Mouse (Mus musculus): ENCODE measurements around the gene Bub3.

Gene Bub3

DNA sequence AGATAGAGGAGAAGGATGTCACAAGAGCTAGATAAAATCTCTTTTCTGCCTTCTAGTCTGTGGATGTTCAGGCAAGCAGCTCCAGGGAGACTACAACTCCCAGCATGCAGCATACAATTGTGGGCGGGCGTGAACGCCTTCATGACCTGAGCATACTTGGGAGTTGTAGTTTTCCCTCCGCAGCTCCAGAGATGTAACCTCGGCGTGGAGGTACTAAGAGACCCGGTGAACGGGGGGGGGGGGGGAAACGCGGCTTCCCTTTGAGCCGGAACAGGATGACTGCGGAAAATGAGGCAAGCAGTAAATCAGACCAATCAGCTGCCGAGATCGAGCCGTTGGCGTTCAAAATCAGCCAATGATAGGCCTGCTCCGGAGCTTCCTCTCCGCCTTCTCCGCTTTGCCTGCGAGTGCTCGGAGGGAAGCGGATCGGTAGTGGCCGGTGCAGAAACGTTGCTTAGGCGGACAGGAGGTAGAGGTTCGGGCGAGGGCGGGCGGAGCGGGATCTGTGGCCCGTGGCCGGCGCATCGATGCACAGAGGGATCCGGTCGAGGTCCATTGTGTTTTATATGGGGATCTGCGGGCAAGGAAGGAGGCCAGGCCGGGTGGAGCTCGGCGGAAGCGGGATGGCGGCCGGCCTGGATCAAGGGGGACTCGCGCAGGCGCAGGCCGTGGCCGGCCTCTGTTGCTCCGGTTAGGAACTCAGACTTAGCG, at the start of gene Bub3:
Gene Bub3, plus strand, starts transcription at position 237 of the 711 bp plus-strand sequence.
- DNase-seq (ENCODE audit: low read depth, low spot score): peak; percentile 96

DNA sequence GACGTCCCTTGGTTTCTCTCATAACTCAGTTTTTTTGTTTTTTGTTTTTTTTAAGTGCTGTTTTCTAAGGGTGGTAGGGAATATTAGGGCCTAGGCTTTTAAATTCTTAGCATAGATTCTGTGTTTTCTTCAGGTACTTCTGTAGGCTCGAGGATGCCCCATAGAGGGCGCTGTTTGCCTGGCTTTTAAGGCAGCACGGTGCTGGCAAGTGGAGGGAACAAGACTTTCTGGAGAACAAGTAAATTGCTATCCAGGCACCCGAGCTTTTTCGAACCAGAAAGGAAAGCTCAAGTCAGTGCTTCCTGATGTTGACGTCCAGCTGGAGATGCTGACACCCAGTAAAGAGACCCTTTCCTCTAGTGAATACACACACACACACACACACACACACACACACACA, 20.0 kb upstream of the Bub3 start:
- DNase-seq (ENCODE audit: low read depth, low spot score): peak; percentile 85

DNA sequence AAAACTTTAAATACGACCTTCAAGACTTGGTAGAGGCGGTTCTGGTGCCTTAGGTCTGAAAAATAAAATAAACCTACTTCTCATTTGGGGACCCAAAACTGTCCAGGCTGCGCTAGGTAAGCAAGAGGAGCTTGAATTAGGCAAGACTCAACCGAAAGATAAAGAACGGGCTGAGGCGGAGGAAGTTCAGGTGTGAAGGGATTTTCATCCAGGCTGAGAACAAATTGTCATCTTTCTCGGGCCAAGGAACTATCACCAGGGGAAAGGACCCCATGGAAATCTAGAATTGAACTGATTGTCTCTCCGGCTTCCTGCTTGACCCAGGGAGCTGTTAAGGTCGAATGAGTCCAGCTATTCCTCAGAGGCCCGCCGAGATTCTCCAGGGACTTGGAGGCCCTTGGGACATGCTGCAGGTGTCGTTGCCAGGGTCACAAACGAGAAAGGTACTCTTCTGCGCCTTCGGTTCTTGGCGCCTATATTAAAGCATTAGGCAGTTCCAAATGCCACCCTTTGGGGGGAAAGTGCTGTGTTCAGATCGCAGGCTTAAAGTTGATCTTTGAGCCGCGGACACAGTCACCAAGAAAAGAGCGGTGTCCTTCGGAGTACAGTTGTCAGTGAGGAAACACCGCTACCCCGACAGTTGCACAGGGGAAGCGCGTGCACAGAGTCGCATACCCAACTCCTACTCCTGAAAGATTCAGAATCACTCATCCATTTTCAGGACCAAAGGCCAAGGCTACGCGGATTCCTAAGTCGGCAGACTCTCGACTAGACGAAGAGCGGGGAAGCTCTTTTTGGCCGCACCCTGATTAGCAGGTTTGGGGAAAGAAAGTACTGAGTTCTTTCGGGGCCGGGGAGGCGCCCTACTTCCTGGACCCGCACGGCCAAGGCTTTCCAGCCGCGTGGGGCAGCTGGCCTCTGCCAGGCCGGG, 18.6 kb upstream of the Bub3 start:
- DNase-seq (ENCODE audit: low read depth, low spot score): no peak

DNA sequence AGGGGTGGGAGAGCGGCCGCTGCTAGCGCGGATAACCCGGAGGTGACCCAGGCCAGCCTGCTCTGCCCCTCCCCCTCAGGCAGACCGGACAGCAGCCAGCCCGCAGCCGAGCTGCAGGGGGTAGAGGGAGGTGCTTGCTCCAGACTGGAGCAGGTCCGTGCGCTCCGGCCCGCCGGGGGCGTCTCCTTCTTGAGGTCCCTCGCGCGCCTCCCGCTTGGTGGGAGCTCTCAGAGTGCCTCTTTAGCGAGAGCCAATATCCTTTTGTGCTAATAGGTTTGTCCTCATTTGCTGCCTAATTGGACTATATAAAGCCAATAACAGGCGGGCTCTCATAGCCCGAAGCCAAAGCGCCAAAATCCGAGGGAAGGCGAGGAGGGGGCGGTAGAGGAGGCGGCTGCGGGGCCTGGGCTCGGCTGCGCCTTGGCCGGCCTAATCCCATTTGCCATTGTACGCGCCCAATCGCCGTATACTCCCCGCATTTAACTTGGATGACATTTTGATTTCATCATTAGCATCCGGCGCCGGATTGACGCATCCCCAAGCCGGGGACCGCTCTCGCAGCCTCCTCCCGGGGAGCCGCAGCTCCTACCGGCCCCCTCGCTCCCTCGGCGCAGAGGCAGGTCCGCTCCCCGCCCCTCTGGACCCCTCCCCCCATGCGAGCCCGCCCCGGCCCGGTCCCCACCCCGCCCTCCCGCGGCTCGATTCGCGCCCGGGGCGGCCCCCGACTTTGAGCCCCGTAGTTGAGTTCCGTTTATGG, 17.7 kb upstream of the Bub3 start, which contains the start of gene Hmx3:
Gene Hmx3, plus strand, starts transcription at position 753 of the 757 bp plus-strand sequence.
- DNase-seq (ENCODE audit: low read depth, low spot score): peak; percentile 87

DNA sequence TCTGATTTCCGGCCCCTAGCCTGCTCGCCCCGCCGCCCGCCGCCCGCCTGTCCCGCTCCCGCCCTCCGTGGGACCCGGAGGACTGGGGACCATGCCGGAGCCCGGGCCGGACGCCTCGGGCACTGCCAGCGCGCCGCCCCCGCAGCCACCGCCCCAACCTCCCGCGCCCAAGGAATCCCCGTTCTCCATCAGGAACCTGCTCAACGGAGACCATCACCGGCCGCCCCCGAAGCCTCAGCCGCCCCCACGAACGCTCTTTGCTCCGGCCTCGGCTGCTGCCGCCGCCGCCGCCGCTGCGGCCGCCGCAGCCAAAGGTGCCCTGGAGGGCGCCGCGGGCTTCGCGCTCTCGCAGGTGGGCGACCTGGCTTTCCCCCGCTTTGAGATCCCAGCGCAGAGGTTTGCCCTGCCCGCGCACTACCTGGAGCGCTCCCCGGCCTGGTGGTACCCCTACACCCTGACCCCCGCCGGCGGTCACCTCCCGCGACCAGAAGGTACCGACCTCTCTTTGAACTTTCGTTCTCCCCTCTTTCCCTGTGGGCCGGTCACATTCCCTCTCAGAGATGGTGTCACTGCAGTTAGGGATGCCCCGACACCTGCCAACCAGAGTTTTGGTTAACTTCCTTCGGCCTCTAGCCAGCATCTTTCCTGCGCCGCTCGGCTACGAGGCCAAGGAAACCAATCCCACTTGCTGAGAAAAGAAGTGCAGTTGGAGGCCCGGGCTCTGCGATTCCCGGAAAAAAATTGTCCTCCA, 17.0 kb upstream of the Bub3 start:
- DNase-seq (ENCODE audit: low read depth, low spot score): peak; percentile 59

DNA sequence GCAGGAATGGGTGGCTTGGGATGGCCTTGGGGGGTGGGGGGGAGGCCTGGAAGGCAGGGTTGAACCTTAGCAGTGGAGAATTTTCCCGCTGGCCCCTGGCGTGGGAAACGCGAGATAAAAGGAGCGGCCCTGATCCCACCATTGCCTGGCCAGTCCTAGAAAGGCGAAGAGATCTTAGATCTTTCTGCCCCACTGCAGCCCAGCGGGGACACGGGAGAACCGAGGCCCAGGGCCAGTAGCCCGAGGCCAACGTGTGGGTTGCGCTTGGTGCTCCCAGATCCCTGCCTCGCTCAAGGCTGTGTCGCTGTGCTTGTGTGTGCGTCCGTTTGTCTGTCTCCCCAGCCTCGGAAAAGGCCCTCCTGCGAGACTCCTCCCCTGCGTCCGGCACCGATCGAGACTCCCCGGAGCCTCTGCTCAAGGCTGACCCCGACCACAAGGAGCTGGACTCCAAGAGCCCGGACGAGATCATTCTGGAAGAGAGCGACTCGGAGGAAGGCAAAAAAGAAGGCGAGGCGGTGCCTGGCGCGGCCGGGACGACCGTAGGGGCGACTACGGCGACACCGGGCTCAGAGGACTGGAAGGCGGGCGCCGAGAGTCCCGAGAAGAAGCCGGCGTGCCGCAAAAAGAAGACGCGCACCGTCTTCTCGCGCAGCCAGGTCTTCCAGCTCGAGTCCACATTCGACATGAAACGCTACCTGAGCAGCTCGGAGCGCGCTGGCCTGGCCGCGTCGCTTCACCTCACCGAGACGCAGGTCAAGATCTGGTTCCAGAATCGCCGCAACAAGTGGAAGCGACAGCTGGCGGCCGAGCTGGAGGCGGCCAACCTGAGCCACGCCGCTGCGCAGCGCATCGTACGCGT, 16.2 kb upstream of the Bub3 start:
- peak; percentile 74 for DNase-seq (ENCODE audit: low read depth, low spot score)

DNA sequence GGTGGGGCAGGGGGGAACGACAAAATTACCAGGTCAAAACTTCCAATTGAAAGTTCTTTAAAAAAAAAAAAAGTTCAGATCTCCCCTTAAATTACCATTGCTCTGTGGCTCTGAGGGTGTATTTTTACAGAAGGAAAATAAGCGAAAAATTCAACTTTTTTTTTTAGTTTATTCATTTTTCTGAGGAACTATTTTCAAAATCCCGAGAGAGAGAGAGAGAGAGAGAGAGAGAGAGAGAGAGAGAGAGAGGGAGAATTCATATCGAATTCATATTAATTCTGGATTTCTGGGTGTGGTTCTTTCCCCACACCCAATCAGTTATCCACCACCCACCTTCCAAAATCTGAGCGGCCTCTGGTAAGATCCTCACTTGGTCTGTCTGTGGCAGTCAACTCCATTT, 15.2 kb upstream of the Bub3 start:
- no peak for DNase-seq (ENCODE audit: low read depth, low spot score)

DNA sequence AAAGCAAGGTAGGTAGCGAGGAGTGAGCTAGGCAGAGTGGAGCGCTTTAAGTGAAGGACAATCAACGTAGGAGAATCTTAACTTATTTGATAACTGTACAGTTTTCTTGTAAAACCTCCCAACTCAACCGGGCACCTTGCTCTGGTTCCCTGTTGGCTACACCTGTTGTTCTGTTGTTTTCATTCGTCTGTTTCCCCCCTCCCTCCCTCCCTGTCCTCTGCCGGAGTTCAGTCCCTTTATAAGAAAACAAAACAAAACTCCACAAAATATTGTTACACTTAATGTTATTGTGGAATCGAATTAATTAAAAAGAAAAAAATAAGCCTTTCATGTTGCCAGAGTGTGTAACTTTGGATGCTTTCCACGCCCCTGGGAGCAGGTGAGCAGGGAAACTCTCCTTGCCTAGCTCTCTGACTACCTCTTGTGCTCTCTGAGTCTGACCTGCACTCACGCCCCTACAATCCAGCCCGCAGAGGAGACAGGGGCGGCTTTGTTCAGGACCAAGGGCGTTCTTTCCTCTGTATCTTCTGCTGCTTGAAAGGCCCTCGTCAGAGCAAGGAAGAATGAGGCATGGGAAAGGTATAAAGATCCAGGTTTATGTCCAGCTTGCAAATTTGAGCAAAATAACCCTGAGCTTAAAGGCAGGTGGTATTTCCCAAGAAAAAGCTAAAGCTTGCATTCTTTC, 14.2 kb upstream of the Bub3 start:
- no peak for DNase-seq (ENCODE audit: low read depth, low spot score)

DNA sequence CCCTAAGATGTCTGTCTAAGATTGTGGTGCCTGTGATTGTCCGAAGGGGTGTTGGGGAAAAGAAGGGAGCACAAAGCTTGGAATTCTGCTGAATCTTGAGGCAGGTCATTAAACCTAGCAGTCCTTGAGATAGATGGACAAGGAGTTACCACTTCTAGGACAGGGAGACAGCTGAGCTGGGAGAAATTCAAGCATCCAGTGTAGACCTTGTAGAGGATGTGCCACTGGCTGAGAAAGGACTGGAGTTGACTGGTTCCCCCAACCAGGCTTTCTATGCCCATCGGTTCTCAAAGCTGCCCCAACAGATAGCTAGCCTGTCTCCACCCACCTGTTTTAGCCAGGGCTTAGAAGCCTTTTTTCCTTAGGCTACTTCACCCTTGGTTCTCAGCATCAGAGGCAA, 13.6 kb upstream of the Bub3 start:
- no peak for DNase-seq (ENCODE audit: low read depth, low spot score)

DNA sequence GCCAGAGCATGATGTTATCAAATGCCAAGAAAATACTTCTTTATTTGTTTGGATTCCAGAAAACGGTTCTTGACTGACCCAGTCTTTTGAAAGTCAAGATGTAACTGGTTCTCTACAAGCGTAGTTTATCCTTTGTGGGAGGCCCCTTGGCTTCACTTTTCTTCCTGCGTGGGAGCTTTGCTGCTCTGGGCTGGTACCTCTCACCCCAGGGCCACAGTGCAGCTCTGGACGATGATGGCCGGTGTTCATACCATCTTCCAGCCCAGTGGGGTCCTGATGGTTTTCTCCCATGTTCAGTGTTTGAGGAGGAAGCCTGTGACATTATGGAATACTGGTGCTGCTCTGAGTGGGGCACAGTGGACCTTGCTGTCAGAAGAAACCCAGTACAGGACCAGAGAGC, 12.5 kb upstream of the Bub3 start:
- DNase-seq (ENCODE audit: low read depth, low spot score): no peak

DNA sequence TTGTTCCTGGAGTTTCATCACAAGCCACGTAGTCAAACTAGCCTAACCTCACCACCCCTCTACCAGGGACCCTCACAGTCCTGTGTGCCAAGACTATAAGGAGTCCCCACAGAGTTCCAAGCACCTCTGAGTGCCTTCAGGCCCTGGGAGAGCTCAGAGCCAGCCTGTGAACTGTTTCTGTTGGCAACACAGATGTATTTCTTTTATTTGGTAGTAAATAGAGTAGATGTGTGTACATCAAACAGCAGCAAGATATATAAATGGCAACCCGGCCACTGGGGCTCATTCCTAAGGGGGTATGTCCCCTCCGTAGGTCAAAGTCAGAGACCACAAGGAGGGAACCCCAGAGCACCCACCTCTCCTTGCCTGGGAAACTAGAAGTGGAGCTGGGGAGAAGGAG, 11.5 kb upstream of the Bub3 start, which contains the start of gene Hmx2:
Gene Hmx2, plus strand, starts transcription at position 301 of the 400 bp plus-strand sequence.
- no peak for DNase-seq (ENCODE audit: low read depth, low spot score)

DNA sequence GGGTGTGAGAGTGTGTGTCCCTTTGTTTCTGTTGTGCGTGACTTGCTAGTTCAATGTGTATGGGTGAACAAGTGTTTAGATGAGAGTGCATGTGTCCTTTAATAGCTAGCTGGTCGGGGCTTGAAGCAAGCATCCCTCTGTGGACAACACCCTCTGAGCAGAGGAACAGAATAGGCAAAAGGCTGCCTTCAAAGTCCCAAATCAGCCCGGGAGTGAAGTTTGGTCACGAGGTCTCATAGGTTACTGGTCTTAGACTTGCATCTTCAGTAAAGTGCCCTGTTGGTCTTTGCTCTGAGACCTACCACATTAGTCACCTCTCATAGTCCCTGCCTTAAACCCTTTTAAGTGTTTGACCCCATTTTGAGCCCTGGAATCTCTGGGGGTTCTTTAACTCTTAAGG, 8.6 kb upstream of the Bub3 start:
- DNase-seq (ENCODE audit: low read depth, low spot score): no peak

DNA sequence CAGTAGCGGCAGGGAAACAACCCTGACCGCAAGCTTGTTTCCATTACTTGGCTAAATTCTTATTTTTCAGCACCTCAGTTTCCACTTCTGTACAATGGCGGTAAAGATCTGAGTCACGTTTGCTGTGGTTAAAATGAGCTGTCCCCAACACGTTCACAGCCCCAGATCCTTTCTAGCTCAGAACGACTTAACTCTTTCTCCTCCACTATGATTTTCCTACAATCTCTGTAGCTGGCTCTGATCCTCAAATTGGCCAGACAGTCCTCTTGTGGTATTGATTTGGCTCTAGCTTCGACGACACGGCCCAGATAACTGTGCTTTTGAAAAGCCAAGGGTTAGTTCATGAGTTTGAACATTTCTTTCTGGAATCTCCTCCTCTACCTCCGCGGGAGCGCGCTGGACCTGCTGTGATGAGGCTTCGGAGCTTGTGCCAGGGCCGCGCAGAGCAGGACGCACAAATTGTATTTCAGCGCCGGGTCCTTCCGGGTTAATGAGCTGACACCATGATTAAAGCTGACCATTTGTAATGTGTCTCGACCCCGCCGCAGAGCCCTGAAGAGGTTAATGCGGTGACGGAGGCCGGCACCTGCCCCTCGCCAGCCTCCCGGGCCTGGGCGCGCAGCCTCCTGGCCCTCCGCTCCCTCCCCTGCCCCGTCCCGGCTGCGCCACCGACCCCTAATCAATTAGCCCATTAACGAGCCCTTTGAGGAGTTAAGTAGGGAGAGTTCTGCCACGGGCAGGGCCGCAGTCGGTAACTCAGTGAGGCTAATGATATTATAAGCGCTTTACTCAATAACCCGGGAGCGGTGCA, 7.9 kb upstream of the Bub3 start:
- DNase-seq (ENCODE audit: low read depth, low spot score): peak; percentile 35

DNA sequence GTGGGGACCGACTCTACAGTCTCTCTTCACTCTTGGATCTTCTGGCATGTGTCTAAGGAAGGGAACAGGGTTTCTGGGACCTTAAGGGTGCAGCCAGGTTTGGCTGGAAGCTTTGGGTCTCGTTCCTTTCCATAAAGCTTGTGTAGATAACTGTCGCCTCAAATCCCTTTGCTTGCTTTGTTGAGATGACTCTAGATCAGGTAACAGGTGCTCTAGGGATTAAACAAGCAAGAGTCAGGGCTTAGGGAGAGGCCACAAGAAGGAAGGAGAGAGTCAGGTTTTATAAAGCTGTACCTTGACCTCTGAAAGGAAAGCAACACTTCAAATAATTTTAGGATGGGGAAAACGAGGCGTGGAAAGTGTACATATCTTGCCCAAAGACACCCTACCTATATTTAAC, 7.2 kb upstream of the Bub3 start:
- DNase-seq (ENCODE audit: low read depth, low spot score): no peak

DNA sequence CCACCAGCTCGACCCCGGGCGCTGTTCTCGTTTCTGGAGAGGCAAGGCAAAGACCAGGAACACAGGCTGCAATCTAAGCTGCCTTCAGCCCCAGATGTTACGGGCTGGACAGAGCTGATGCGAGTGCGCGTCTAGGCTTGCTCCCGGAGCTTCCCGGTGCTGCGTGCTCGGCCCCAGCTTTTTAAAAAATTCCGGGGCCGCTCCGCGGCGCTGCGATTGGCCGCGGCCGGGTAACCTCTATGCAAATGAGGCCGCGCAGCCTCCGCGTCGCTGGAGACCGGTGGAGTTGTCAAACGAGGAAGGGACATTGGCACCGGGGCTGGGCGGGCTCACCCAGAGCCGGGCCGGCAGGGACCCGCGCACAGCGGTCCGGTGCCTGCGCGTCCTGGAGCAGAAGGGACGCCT, 6.2 kb upstream of the Bub3 start:
- DNase-seq (ENCODE audit: low read depth, low spot score): peak; percentile 71

DNA sequence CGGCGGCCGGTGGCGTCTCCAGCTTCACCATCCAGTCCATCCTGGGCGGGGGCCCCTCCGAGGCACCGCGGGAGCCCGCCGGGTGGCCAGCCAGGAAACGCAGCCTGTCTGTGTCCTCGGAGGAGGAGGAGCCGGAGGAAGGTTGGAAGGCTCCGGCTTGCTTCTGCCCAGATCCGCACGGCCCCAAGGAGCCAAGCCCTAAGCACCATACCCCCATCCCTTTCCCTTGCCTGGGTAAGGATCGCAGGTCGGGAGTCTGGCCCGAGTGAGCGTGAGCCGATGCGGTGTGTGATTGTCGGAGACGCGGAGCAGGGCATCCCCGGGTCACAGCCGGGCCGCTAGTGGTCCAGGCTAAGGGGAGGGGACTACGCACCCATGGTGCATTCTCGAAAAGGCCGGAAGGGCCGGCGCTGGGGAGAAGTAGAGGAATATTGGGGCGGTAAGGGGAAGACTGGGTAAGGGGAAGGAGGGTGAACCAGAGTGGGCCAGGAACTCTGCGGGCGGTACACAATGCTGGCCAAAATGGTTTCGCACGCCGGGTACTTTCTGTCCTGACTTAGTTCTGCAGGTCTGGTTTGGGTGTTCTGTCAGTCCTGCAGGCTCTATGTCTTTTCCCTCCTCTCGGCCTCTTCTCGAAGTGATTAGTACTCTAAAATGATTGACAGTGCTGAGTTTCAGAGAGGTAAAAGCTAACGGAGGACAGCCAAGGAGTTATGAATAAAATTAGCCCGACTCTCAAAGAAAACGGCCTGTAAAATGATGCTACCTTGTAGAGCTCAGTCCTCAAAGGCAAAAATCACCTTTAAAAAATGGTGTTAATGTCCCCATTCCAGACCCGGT, 5.5 kb upstream of the Bub3 start:
- DNase-seq (ENCODE audit: low read depth, low spot score): peak; percentile 61

DNA sequence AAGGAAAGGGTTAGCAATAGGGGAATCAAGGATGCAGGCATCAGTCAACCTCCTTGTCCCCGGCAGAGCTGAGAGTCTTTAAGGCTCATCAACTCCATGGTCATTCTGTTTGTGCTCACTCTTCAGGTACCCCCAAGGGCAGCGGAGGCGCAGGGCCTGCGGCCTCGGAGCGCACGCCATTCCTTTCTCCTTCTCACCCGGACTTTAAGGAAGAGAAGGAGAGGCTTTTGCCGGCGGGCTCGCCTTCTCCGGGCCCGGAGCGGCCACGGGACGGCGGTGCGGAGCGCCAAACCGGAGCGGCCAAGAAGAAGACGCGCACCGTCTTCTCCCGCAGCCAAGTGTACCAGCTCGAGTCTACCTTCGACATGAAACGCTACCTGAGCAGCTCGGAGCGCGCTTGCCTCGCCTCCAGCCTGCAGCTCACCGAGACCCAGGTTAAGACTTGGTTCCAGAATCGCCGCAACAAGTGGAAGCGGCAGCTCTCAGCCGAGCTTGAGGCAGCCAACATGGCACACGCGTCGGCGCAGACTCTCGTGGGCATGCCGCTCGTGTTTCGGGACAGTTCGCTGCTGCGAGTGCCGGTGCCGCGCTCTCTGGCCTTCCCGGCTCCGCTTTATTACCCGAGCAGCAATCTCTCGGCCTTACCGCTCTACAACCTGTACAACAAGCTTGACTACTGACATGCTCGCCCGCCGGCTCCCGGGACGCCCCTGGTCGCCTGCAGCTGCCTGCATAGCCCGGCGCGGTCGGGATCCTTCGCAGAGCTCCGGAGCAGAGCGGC, 4.5 kb upstream of the Bub3 start:
- peak; percentile 74 for DNase-seq (ENCODE audit: low read depth, low spot score)

All from ZHBTc4 (cell line).